Mouse (Mus musculus) ES-Bruce4 (cell line): ENCODE measurements around the gene Ltv1. TPM values are rescaled to one million over a fixed set of nuclear protein-coding genes. Genes with fewer than 3 reads are reported as not detected.

Source experiments
- H3K27ac ChIP-seq: 2 replicates; pipeline ENCODE4 v1.5.1; 2012; ENCODE audit warnings: low read length, inconsistent platforms; ENCODE audit not compliant: insufficient read depth
- H3K27me3 ChIP-seq: 2 replicates; pipeline ENCODE4 v1.6.1; 2012; ENCODE audit warnings: mild to moderate bottlenecking, low read length, inconsistent platforms; ENCODE audit not compliant: control insufficient read depth, poor library complexity, insufficient read depth, severe bottlenecking
- H3K36me3 ChIP-seq: 2 replicates; pipeline ENCODE4 v1.6.1; 2012; ENCODE audit warnings: inconsistent platforms, mild to moderate bottlenecking, low read length, moderate library complexity; ENCODE audit not compliant: control insufficient read depth, poor library complexity, insufficient read depth, severe bottlenecking
- H3K4me1 ChIP-seq: one replicate; pipeline ENCODE4 v1.8.1; 2011; ENCODE audit warnings: low read length; ENCODE audit not compliant: control insufficient read depth, insufficient read depth
- H3K4me3 ChIP-seq: 2 replicates; pipeline ENCODE4 v1.5.1; 2011; ENCODE audit warnings: low read depth, mild to moderate bottlenecking, low read length
- H3K9ac ChIP-seq: 2 replicates; pipeline ENCODE4 v1.6.1; 2012; ENCODE audit warnings: low read depth, mild to moderate bottlenecking, inconsistent platforms; ENCODE audit not compliant: poor library complexity, severe bottlenecking
- H3K9me3 ChIP-seq: replicated peaks from 2 replicates; pipeline ENCODE4 v1.6.1; 2012; ENCODE audit warnings: mild to moderate bottlenecking, low read length, inconsistent platforms; ENCODE audit not compliant: control insufficient read depth, poor library complexity, insufficient read depth, severe bottlenecking
- CTCF ChIP-seq: IDR thresholded peaks from one replicate; pipeline ENCODE4 v1.8.1; 2011; ENCODE audit warnings: low read depth, low read length
- EP300 ChIP-seq: IDR thresholded peaks from 2 replicates; pipeline ENCODE4 v1.6.1; 2011; ENCODE audit warnings: low read depth, low read length; ENCODE audit not compliant: insufficient read depth
- POLR2A ChIP-seq: IDR thresholded peaks from one replicate; pipeline ENCODE4 v1.8.1; 2011; ENCODE audit warnings: low read length; ENCODE audit not compliant: insufficient read depth
- polyA plus RNA-seq: library from polyadenylated mRNA; stranded (reverse); fragments of >200 nt; gene quantifications from 2 replicates; pipeline ENCODE4 v1.2.4, GENCODE M21; 2011; ENCODE audit warnings: low read depth; ENCODE audit not compliant: missing spikeins, insufficient read depth, insufficient read length

Ltv1 gene
- polyA plus RNA-seq, 1 experiment, result 66.8 TPM

- H3K4me3 ChIP-seq, result no peak overlapping the region
- TF ChIP-seq EP300, result no peak
- no peak for TF ChIP-seq CTCF
- no peak for TF ChIP-seq POLR2A
- no peaks in the 10 kb centered on the region for H3K27me3 ChIP-seq
- no peaks in the 10 kb centered on the region for H3K9me3 ChIP-seq
- H3K9ac ChIP-seq, result no peak overlapping the region
- H3K27ac ChIP-seq, result no peak overlapping the region
- H3K4me1 ChIP-seq, result no peaks in the 10 kb centered on the region
- peaks cover 54% of the 10 kb centered on the region for H3K36me3 ChIP-seq
Observed at GRCm38 (mm10) chr10:13186754-13187153, 6.2 kb downstream of the Ltv1 start.

- no peaks in the 10 kb centered on the region for H3K9me3 ChIP-seq
- no peak overlapping the region for H3K27ac ChIP-seq
- H3K4me1 ChIP-seq, result no peaks in the 10 kb centered on the region
- TF ChIP-seq POLR2A (no peak), CTCF (no peak), EP300 (no peak)
- no peaks in the 10 kb centered on the region for H3K27me3 ChIP-seq
- peaks cover 61% of the 10 kb centered on the region for H3K36me3 ChIP-seq
- H3K4me3 ChIP-seq, result no peak overlapping the region
- H3K9ac ChIP-seq, result no peak overlapping the region
Observed at GRCm38 (mm10) chr10:13184170-13184766, 8.7 kb downstream of the Ltv1 start.

GRCm38 (mm10) chr10:13180211-13180610 is 12.8 kb downstream of the Ltv1 start:
- Histone ChIP-seq H3K36me3 (peaks cover 48% of the 10 kb centered on the region), H3K27ac (no peak overlapping the region)

GRCm38 (mm10) chr10:13177973-13178624 is 14.9 kb downstream of the Ltv1 start, which contains the start of gene Zc2hc1b:
Zc2hc1b (minus strand) TSS chr10:13178023.
- H3K27ac ChIP-seq, result no peak within 1 kb of the TSS
- H3K27me3 ChIP-seq, result no peaks in the 10 kb centered on the region
- no peak within 1 kb of the TSS for H3K9ac ChIP-seq
- H3K36me3 ChIP-seq, result peaks cover 44% of the 10 kb centered on the region
- no peak within 1 kb of the TSS for H3K4me3 ChIP-seq
- TF ChIP-seq POLR2A (no peak), CTCF (no peak), EP300 (no peak)
- no peaks in the 10 kb centered on the region for H3K9me3 ChIP-seq
- no peaks in the 10 kb centered on the region for H3K4me1 ChIP-seq

More at GRCm38 (mm10) chr10:13180211-13180610, 12.8 kb downstream of the Ltv1 start:
- TF ChIP-seq EP300, result no peak
- no peak for TF ChIP-seq CTCF
- no peak for TF ChIP-seq POLR2A
- Histone ChIP-seq H3K4me3 (no peak overlapping the region), H3K9ac (no peak overlapping the region), H3K4me1 (no peaks in the 10 kb centered on the region), H3K27me3 (no peaks in the 10 kb centered on the region), H3K9me3 (no peaks in the 10 kb centered on the region)

- H3K4me3 ChIP-seq, result no peak overlapping the region
- no peaks in the 10 kb centered on the region for H3K27me3 ChIP-seq
- no peaks in the 10 kb centered on the region for H3K9me3 ChIP-seq
- TF ChIP-seq EP300, result no peak
- TF ChIP-seq CTCF, result no peak
- no peak for TF ChIP-seq POLR2A
- H3K36me3 ChIP-seq, result peaks cover 24% of the 10 kb centered on the region
- no peak overlapping the region for H3K27ac ChIP-seq
- H3K4me1 ChIP-seq, result no peaks in the 10 kb centered on the region
- H3K9ac ChIP-seq, result no peak overlapping the region
Observed at GRCm38 (mm10) chr10:13175866-13176265, 17.1 kb downstream of the Ltv1 start.

- H3K36me3 ChIP-seq, result peaks cover 4% of the 10 kb centered on the region
- no peak for TF ChIP-seq CTCF
- TF ChIP-seq EP300, result no peak
- TF ChIP-seq POLR2A, result no peak
- no peaks in the 10 kb centered on the region for H3K9me3 ChIP-seq
- no peak overlapping the region for H3K9ac ChIP-seq
- H3K4me1 ChIP-seq, result no peaks in the 10 kb centered on the region
- H3K27me3 ChIP-seq, result no peaks in the 10 kb centered on the region
- no peak overlapping the region for H3K4me3 ChIP-seq
- H3K27ac ChIP-seq, result no peak overlapping the region
Observed at GRCm38 (mm10) chr10:13172798-13173221, 20.2 kb downstream of the Ltv1 start.
